Mouse (Mus musculus) adrenal gland, postnatal 4 days (tissue): ENCODE measurements around the gene Vars. TPM values are rescaled to one million over a fixed set of nuclear protein-coding genes. Genes with fewer than 3 reads are reported as not detected.
A peak's percentile ranks its signal among the peaks of the same experiment; 100 is the strongest.
"Not testable (repeated sequence)": the region's sequence is repeated elsewhere in the genome, so short reads cannot be mapped to it uniquely, and the experiment has no call there.

Experiments
- DNase-seq, 2 experiments: peaks; one replicate each; pipeline ENCODE4 v3.0.0; 2021 to 2022; ENCODE audit warnings: low spot score in 2 of 2, mixed read lengths in 2 of 2
- total RNA-seq, 2 experiments: library from RNA; stranded (reverse); gene quantifications; 2 replicates each; pipeline ENCODE4 v1.2.3; 2021

Gene Vars
- total RNA-seq, 2 experiments from 2014 or later: 77.9 to 89.1 TPM

- no peak for DNase-seq
Observed at GRCm38 (mm10) chr17:35002153-35002865, 1.5 kb downstream of the Vars start.

- DNase-seq: no peak
Observed at GRCm38 (mm10) chr17:35003022-35003838, 2.4 kb downstream of the Vars start.

GRCm38 (mm10) chr17:35004075-35004717 is 3.4 kb downstream of the Vars start:
- no peak for DNase-seq

GRCm38 (mm10) chr17:35005158-35005557 is 4.4 kb downstream of the Vars start:
- no peak for DNase-seq

GRCm38 (mm10) chr17:35005902-35006301 is 5.1 kb downstream of the Vars start:
- not testable (repeated sequence) for DNase-seq

GRCm38 (mm10) chr17:35007387-35007991 is 6.7 kb downstream of the Vars start:
- DNase-seq: no peak

- DNase-seq: no peak
Observed at GRCm38 (mm10) chr17:35009586-35009985, 8.8 kb downstream of the Vars start.

- DNase-seq: no peak
Observed at GRCm38 (mm10) chr17:35011440-35011839, 10.7 kb downstream of the Vars start.

- DNase-seq: no peak
Observed at GRCm38 (mm10) chr17:35012430-35012829, 11.6 kb downstream of the Vars start.

GRCm38 (mm10) chr17:35013221-35013620 is 12.4 kb downstream of the Vars start:
- DNase-seq: no peak

- DNase-seq: no peak
Observed at GRCm38 (mm10) chr17:35015296-35015695, 14.5 kb downstream of the Vars start.

GRCm38 (mm10) chr17:35016376-35016775 is 15.6 kb downstream of the Vars start, which contains the start of gene Vwa7:
Vwa7 (plus strand) TSS chr17:35016579.
- DNase-seq: peak in 1 of 2 experiments; percentile 33

- DNase-seq: no peak
Observed at GRCm38 (mm10) chr17:35016791-35017705, 16.3 kb downstream of the Vars start.

- no peak for DNase-seq
Observed at GRCm38 (mm10) chr17:35017706-35018030, 16.9 kb downstream of the Vars start.

- DNase-seq: no peak
Observed at GRCm38 (mm10) chr17:35018171-35018570, 17.4 kb downstream of the Vars start.

GRCm38 (mm10) chr17:35019894-35020293 is 19.1 kb downstream of the Vars start:
- no peak for DNase-seq

- DNase-seq: no peak
Observed at GRCm38 (mm10) chr17:35020551-35020950, 19.8 kb downstream of the Vars start.

- DNase-seq: peak; percentile 77 to 85
Observed at GRCm38 (mm10) chr17:35021163-35021808, 20.5 kb downstream of the Vars start.

GRCm38 (mm10) chr17:35021842-35022477 is 21.2 kb downstream of the Vars start:
- no peak for DNase-seq
